Mouse (Mus musculus) brain, embryonic 14.5 days (tissue): ENCODE measurements around the gene Rtl8a.

Experiments
- CTCF ChIP-seq: fragments of 200-500 bp; IDR thresholded peaks from 2 replicates; pipeline ENCODE4 v1.5.1; 2012; ENCODE audit warnings: inconsistent platforms, mild to moderate bottlenecking, moderate library complexity, borderline replicate concordance; ENCODE audit not compliant: insufficient read depth, insufficient read length; ENCODE audit errors: extremely low read depth
- POLR2A ChIP-seq: fragments of 200-500 bp; IDR thresholded peaks from 2 replicates; pipeline ENCODE4 v1.6.1; 2012; ENCODE audit warnings: mild to moderate bottlenecking, inconsistent platforms, borderline replicate concordance; ENCODE audit not compliant: poor library complexity, insufficient read depth, insufficient read length, severe bottlenecking; ENCODE audit errors: extremely low read depth

DNA sequence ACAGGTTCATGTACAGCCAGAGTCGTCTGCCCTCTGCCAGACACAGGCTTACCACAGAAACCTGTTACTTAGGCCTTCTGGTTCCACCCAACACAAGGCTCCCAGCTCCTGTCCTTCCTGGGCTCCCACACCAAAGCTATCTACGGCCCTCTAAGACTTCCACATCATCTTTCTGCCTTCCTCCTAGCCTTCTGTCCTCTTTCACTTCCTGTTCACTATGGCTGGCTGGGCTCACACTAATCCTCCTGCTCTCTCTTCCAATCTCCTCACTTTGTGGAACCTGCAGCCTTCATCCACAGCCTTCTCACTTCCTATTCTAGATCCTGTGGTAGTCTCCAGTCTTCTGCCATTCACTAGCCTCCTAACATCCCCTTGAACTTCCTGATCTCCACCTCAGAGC lies 49.7 kb upstream of the Rtl8a start:
- no peak for TF ChIP-seq POLR2A
- TF ChIP-seq CTCF = no peak
